10 mouse cellular contexts compared by ENCODE assay signal in genomic region chr3:123335480-123335879, GRCm38 (mm10). TPM values are rescaled to one million over a fixed set of nuclear protein-coding genes. Genes with fewer than 3 reads are reported as not detected.
DNase-seq lines count a peak whose midpoint lies in the region; ATAC-seq and TF ChIP-seq lines count a peak whose summit lies in the region.
"Had no signal": no experiment of that assay in that cellular context is flagged by ENCODE, and none has a peak within 500 bp of the region (broad histone marks: within the 10 kb centered on the region; RNA-seq: fewer than 3 reads in every experiment).

No protein-coding gene starts in this region.

- no peaks in the 10 kb centered on the region for H3K27me3 ChIP-seq in intestine, embryonic 14.5 days (replicated peaks; ENCODE audit: control insufficient read depth, insufficient read depth, low read length)
- no peaks in the 10 kb centered on the region for H3K27me3 ChIP-seq in intestine, postnatal 0 days (replicated peaks; ENCODE audit: control insufficient read depth, insufficient read depth, low read length)
- no peaks in the 10 kb centered on the region for H3K27me3 ChIP-seq in kidney, adult 2 months (replicated peaks; ENCODE audit: control insufficient read depth, insufficient read depth, low read length)
- no peaks in the 10 kb centered on the region for H3K27me3 ChIP-seq in cerebellum, adult 2 months (ENCODE audit: control insufficient read depth, insufficient read depth, low read length)
- H3K27me3 ChIP-seq: Patski had no signal

- no peaks in the 10 kb centered on the region for H3K9me3 ChIP-seq in intestine, embryonic 14.5 days (ENCODE audit: control insufficient read depth, low read length)
- no peaks in the 10 kb centered on the region for H3K9me3 ChIP-seq in intestine, postnatal 0 days (ENCODE audit: control insufficient read depth)

- no peak for DNase-seq in intestine, embryonic 14.5 days (ENCODE audit: low spot score)
- DNase-seq in adrenal gland, postnatal 25 days = peak; percentile 8
- peak; percentile 63 for DNase-seq in kidney, adult 2 months
- DNase-seq in lung, postnatal 36 days = peak; percentile 66
- no peak for DNase-seq in cerebellum, adult 2 months
- DNase-seq in layer of hippocampus, adult 2 months (ENCODE audit: low spot score in 2 of 2) = no peak
- DNase-seq in spleen, postnatal 4 days (ENCODE audit: low spot score in 2 of 2) = no peak
- DNase-seq: cerebellum, adult 18-20 months had no signal

- peak overlapping the region; percentile 93 for H3K27ac ChIP-seq in intestine, embryonic 14.5 days (ENCODE audit: low read depth)
- no peak overlapping the region for H3K27ac ChIP-seq in intestine, postnatal 0 days (ENCODE audit: low read depth, low read length)
- H3K27ac ChIP-seq in kidney, adult 2 months (ENCODE audit: insufficient read depth, low read depth, low read length) = no peak overlapping the region
- H3K27ac ChIP-seq in cerebellum, adult 2 months (ENCODE audit: insufficient read depth, low read length) = no peak overlapping the region
- H3K27ac ChIP-seq in layer of hippocampus, adult 2 months = no peak overlapping the region

- peak; percentile 59 for ATAC-seq in intestine, embryonic 14.5 days (replicated peaks; ENCODE audit: low FRiP score, low TSS enrichment, low read depth)
- ATAC-seq in intestine, postnatal 0 days = no peak

- H3K4me2 ChIP-seq in intestine, embryonic 14.5 days (ENCODE audit: low read length) = no peak overlapping the region
- no peak overlapping the region for H3K4me2 ChIP-seq in intestine, postnatal 0 days (replicated peaks; ENCODE audit: low read depth)

- TF ChIP-seq CTCF in intestine, postnatal 0 days (IDR thresholded peaks at IDR 0.05; ENCODE audit: low read depth) = no peak
- no peak for TF ChIP-seq CTCF in kidney, adult 2 months (conservative IDR thresholded peaks at IDR 0.05; ENCODE audit: insufficient read depth, insufficient read length, low read depth, low read length)
- no peak for TF ChIP-seq CTCF in cerebellum, adult 2 months (IDR thresholded peaks at IDR 0.05; ENCODE audit: borderline replicate concordance, insufficient read depth, low read depth, low read length)
- no peak for TF ChIP-seq CTCF in layer of hippocampus, adult 2 months (conservative IDR thresholded peaks at IDR 0.05)

- no peak overlapping the region for H3K4me3 ChIP-seq in intestine, embryonic 14.5 days (ENCODE audit: low read depth, low read length)
- H3K4me3 ChIP-seq in intestine, postnatal 0 days (ENCODE audit: low read depth, low read length) = no peak overlapping the region
- no peak overlapping the region for H3K4me3 ChIP-seq in kidney, adult 2 months (ENCODE audit: insufficient read depth, low read depth, low read length)
- no peak overlapping the region for H3K4me3 ChIP-seq in cerebellum, adult 2 months (replicated peaks; ENCODE audit: insufficient read depth, low read depth, low read length)
- no peak overlapping the region for H3K4me3 ChIP-seq in layer of hippocampus, adult 2 months

- H3K4me1 ChIP-seq in intestine, embryonic 14.5 days (replicated peaks; ENCODE audit: control insufficient read depth, insufficient read depth, low read length) = peaks cover 65% of the 10 kb centered on the region
- peaks cover 13% of the 10 kb centered on the region; the same call in 1 of the 2 replicates for H3K4me1 ChIP-seq in intestine, postnatal 0 days (replicated peaks; ENCODE audit: control insufficient read depth, insufficient read depth, low read length)
- no peaks in the 10 kb centered on the region for H3K4me1 ChIP-seq in kidney, adult 2 months (ENCODE audit: control insufficient read depth, insufficient read depth, low read length)
- H3K4me1 ChIP-seq in cerebellum, adult 2 months (ENCODE audit: control insufficient read depth, insufficient read depth, low read length) = no peaks in the 10 kb centered on the region

- no peak for TF ChIP-seq POLR2A in kidney, adult 2 months (IDR thresholded peaks at IDR 0.05; ENCODE audit: low read depth, low read length)
- no peak for TF ChIP-seq POLR2A in cerebellum, adult 2 months (IDR thresholded peaks at IDR 0.05; ENCODE audit: borderline replicate concordance, insufficient read depth, low read length)

- H3K36me3 ChIP-seq in intestine, embryonic 14.5 days (ENCODE audit: control insufficient read depth, insufficient read depth, low read length) = peaks cover 11% of the 10 kb centered on the region; the same call in 1 of the 2 replicates
- peaks cover 19% of the 10 kb centered on the region for H3K36me3 ChIP-seq in intestine, postnatal 0 days (ENCODE audit: control insufficient read depth, insufficient read depth)
- H3K36me3 ChIP-seq in kidney, adult 2 months (ENCODE audit: control insufficient read depth, insufficient read depth, low read length) = peaks cover 3% of the 10 kb centered on the region; the same call in 1 of the 2 replicates

- WGBS in intestine, embryonic 14.5 days = 20% methylated on average over 3 of the region's 3 CpGs
- 16% methylated on average over 3 of the region's 3 CpGs for WGBS in intestine, postnatal 0 days
- whole genome bisulfite sequencing in kidney, adult 2 months = 50% methylated on average over 3 of the region's 3 CpGs
- whole genome bisulfite sequencing in cerebellum, adult 2 months = 35% methylated on average over 3 of the region's 3 CpGs

- no peak overlapping the region for H3K9ac ChIP-seq in intestine, embryonic 14.5 days (ENCODE audit: low read length)
- no peak overlapping the region for H3K9ac ChIP-seq in intestine, postnatal 0 days (ENCODE audit: low read depth, low read length)

RNA-seq across cellular contexts. Expression of gene Mettl14, which starts 50.4 kb away (rescaled TPM):
- polyA plus RNA-seq in intestine, embryonic 14.5 days (2014; fragmentation: Nextera tagmentation; extraction: Ambion mirVana) = 20.6 and 22.8 TPM in 2 replicates
- 11.1 and 11.7 TPM in 2 replicates for polyA plus RNA-seq in intestine, postnatal 0 days (2015; fragmentation: Nextera tagmentation; extraction: Ambion mirVana)
- 20.6 and 21.4 TPM in 2 replicates for total RNA-seq in adrenal gland, postnatal 25 days (2021)
- polyA plus RNA-seq in kidney, adult 2 months (2012; rRNA removed) = 3.4 and 4.1 TPM in 2 replicates
- polyA plus RNA-seq in cerebellum, adult 2 months (2012; rRNA removed) = 15.5 and 15.7 TPM in 2 replicates
- total RNA-seq in layer of hippocampus, adult 2 months (2021) = 10 to 100 TPM; 14.9 to 19.1 TPM

Comparison
In these comparisons a context has a peak if more than half of its experiments do, and no peak if none do; other contexts are left out.
1. DNase-seq: peak in adrenal gland, postnatal 25 days (single experiment), kidney, adult 2 months (single experiment) and lung, postnatal 36 days (single experiment); none in intestine, embryonic 14.5 days (single experiment), cerebellum, adult 2 months (0 of 2), layer of hippocampus, adult 2 months (0 of 2) and spleen, postnatal 4 days (0 of 2).